In the genomic region with DNA sequence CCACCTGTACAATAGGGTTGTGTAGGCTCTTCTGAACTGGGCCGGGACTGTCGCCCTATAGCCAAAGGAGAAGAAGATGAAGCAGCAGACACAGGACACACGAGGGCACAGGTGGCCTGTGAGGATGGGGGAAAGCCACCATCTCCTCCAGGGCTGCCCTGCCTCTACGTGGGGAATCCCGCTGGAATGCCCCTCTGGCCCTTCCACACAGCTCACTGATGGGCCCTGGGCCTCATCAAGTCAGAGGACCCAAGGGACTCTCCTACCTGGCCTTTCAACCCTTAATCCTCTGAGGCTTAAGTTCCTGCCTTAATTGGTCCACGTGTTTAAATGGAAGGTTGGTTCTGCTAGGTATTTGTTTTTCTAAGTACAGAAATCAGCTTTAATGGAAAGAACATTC, we compare ENCODE assay signal across 15 mouse cellular contexts.
"Had no signal": no experiment of that assay in that cellular context is flagged by ENCODE, and none has a peak within 500 bp of the region (broad histone marks: within the 10 kb centered on the region; RNA-seq: fewer than 3 reads in every experiment).

No protein-coding gene starts in this region.

- H3K9ac ChIP-seq: neural tube, embryonic 13.5 days; neural tube, embryonic 15.5 days; stomach, embryonic 15.5 days had no signal

- H3K4me3 ChIP-seq: neural tube, embryonic 13.5 days; neural tube, embryonic 15.5 days; stomach, embryonic 15.5 days had no signal

- H3K4me1 ChIP-seq: stomach, embryonic 15.5 days had no signal

- H3K9me3 ChIP-seq: neural tube, embryonic 15.5 days; stomach, embryonic 15.5 days had no signal

- DNase-seq: retina, postnatal 1 day; right cerebral cortex, adult 18-20 months; right cerebral cortex, postnatal 14 days; right cerebral cortex, postnatal 25 days; right cerebral cortex, postnatal 4 days; spleen, adult 18-20 months; thymus, adult 18-20 months; thymus, adult 2 months; thymus, postnatal 25 days; thymus, postnatal 36 days; thymus, postnatal 4 days had no signal

- H3K27ac ChIP-seq: neural tube, embryonic 13.5 days; neural tube, embryonic 15.5 days; stomach, embryonic 15.5 days; stomach, postnatal 0 days had no signal

- H3K27me3 ChIP-seq: neural tube, embryonic 13.5 days; neural tube, embryonic 15.5 days; stomach, embryonic 15.5 days had no signal

- H3K4me2 ChIP-seq: neural tube, embryonic 13.5 days; neural tube, embryonic 15.5 days; stomach, embryonic 15.5 days had no signal
